Mouse (Mus musculus) macrophage (primary cell): ENCODE measurements around the gene Slc6a18. TPM values are rescaled to one million over a fixed set of nuclear protein-coding genes. Genes with fewer than 3 reads are reported as not detected.

Source experiments
- H3K27ac ChIP-seq: fragments of 350-480 bp; formaldehyde crosslinking; 2 replicates; pipeline ENCODE4 v1.9.0; 2021
- H3K36me3 ChIP-seq: fragments of 350-480 bp; formaldehyde crosslinking; 2 replicates; pipeline ENCODE4 v1.9.0; 2021; ENCODE audit errors: inconsistent target
- H3K4me3 ChIP-seq: fragments of 350-480 bp; formaldehyde crosslinking; 2 replicates; pipeline ENCODE4 v1.9.0; 2021; ENCODE audit errors: inconsistent target
- H3K79me2 ChIP-seq: fragments of 350-480 bp; formaldehyde crosslinking; 2 replicates; pipeline ENCODE4 v1.9.0; 2021; ENCODE audit errors: inconsistent target
- WGBS: methylation state at CpG from one replicate; pipeline ENCODE4 v1.1.7; 2026; ENCODE audit warnings: inconsistent platforms; ENCODE audit not compliant: missing documents; 5-methylcytosine and 5-hydroxymethylcytosine counted together
- polyA plus RNA-seq: library from polyadenylated mRNA; stranded (reverse); fragments of 250-400 nt; gene quantifications from 3 replicates; pipeline ENCODE4 v1.2.4, GENCODE M21; 2018; ENCODE audit warnings: inconsistent platforms

Slc6a18 gene
- polyA plus RNA-seq, 1 experiment from 2014 or later = not detected

GRCm38 (mm10) chr13:73658953-73659352, 18.9 kb downstream of the Slc6a18 start:
- Histone ChIP-seq H3K79me2 (no peaks in the 10 kb centered on the region), H3K27ac (no peak overlapping the region), H3K4me3 (no peak overlapping the region), H3K36me3 (no peaks in the 10 kb centered on the region)
- 62% methylated on average over 2 of the region's 2 CpGs for WGBS

GRCm38 (mm10) chr13:73654976-73655375, 22.8 kb downstream of the Slc6a18 start:
- no peaks in the 10 kb centered on the region for H3K79me2 ChIP-seq
- WGBS = 76% methylated on average over 3 of the region's 3 CpGs
- H3K27ac ChIP-seq = no peak overlapping the region
- no peak overlapping the region for H3K4me3 ChIP-seq
- H3K36me3 ChIP-seq = no peaks in the 10 kb centered on the region

GRCm38 (mm10) chr13:73653266-73653665, 24.6 kb downstream of the Slc6a18 start:
- H3K79me2 ChIP-seq = no peaks in the 10 kb centered on the region
- H3K27ac ChIP-seq = no peak overlapping the region
- H3K36me3 ChIP-seq = no peaks in the 10 kb centered on the region
- no peak overlapping the region for H3K4me3 ChIP-seq
- 72% methylated on average over 3 of the region's 3 CpGs for WGBS

GRCm38 (mm10) chr13:73646397-73647087, 31.3 kb downstream of the Slc6a18 start:
- Histone ChIP-seq H3K36me3 (no peaks in the 10 kb centered on the region), H3K79me2 (no peaks in the 10 kb centered on the region), H3K4me3 (no peak overlapping the region), H3K27ac (no peak overlapping the region)
- WGBS = 55% methylated on average over 6 of the region's 6 CpGs

GRCm38 (mm10) chr13:73641296-73641695, 36.5 kb downstream of the Slc6a18 start:
- WGBS = 90% methylated on average over 4 of the region's 4 CpGs
- Histone ChIP-seq H3K36me3 (no peaks in the 10 kb centered on the region), H3K27ac (no peak overlapping the region), H3K4me3 (no peak overlapping the region), H3K79me2 (no peaks in the 10 kb centered on the region)

GRCm38 (mm10) chr13:73637826-73638225, 40.0 kb downstream of the Slc6a18 start:
- Histone ChIP-seq H3K27ac (no peak overlapping the region), H3K4me3 (no peak overlapping the region), H3K79me2 (no peaks in the 10 kb centered on the region), H3K36me3 (no peaks in the 10 kb centered on the region)
- WGBS = 94% methylated on average over 5 of the region's 6 CpGs

- no peak overlapping the region for H3K4me3 ChIP-seq
- H3K27ac ChIP-seq = no peak overlapping the region
- H3K36me3 ChIP-seq = no peaks in the 10 kb centered on the region
- no peaks in the 10 kb centered on the region for H3K79me2 ChIP-seq
- 100% methylated on average over 1 of the region's 3 CpGs for WGBS
These were observed 46.0 kb downstream of the Slc6a18 start for GRCm38 (mm10) chr13:73631837-73632236.

- Histone ChIP-seq H3K79me2 (no peaks in the 10 kb centered on the region), H3K27ac (no peak overlapping the region), H3K4me3 (no peak overlapping the region), H3K36me3 (no peaks in the 10 kb centered on the region)
- 84% methylated on average over 11 of the region's 11 CpGs for WGBS
These were observed 49.2 kb downstream of the Slc6a18 start for GRCm38 (mm10) chr13:73628586-73629113.

- Histone ChIP-seq H3K4me3 (no peak within 1 kb of the TSS; the same call in 1 of the 2 replicates), H3K36me3 (0 out of 2 replicates have a peak, but pooled peaks cover 4% of the 10 kb centered on the region), H3K79me2 (no peaks in the 10 kb centered on the region), H3K27ac (no peak within 1 kb of the TSS)
- 23% methylated on average over 45 of the region's 47 CpGs for WGBS
These were observed 50.9 kb downstream of the Slc6a18 start, which contains the start of gene Tert for GRCm38 (mm10) chr13:73626745-73627549. Gene Tert (plus strand): TSS chr13:73626911.

- Histone ChIP-seq H3K36me3 (peaks cover 10% of the 10 kb centered on the region; the same call in 1 of the 2 replicates), H3K79me2 (no peaks in the 10 kb centered on the region), H3K4me3 (no peak overlapping the region; the same call in 1 of the 2 replicates), H3K27ac (no peak overlapping the region)
- 46% methylated on average over 6 of the region's 6 CpGs for WGBS
These were observed 51.4 kb downstream of the Slc6a18 start for GRCm38 (mm10) chr13:73626410-73626744.

- Histone ChIP-seq H3K79me2 (no peaks in the 10 kb centered on the region), H3K27ac (no peak overlapping the region), H3K4me3 (no peak overlapping the region), H3K36me3 (peaks cover 62% of the 10 kb centered on the region)
- whole genome bisulfite sequencing = 73% methylated on average over 5 of the region's 6 CpGs
These were observed 57.2 kb downstream of the Slc6a18 start for GRCm38 (mm10) chr13:73620637-73621036.

- Histone ChIP-seq H3K4me3 (no peak overlapping the region), H3K36me3 (peaks cover 84% of the 10 kb centered on the region), H3K79me2 (no peaks in the 10 kb centered on the region), H3K27ac (no peak overlapping the region)
- WGBS = 89% methylated on average over 5 of the region's 5 CpGs
These were observed 59.4 kb downstream of the Slc6a18 start for GRCm38 (mm10) chr13:73618406-73618805.
